Mouse (Mus musculus) activated CD4-positive, CD25-positive, alpha-beta regulatory T cell, adult 4 months (primary cell): ENCODE measurements around the gene Ndufa11. TPM values are rescaled to one million over a fixed set of nuclear protein-coding genes. Genes with fewer than 3 reads are reported as not detected.

Source experiments
- ATAC-seq: one replicate; pipeline ENCODE4 v1.8.0; 2017
- polyA plus RNA-seq, 2 experiments: library from polyadenylated mRNA; unstranded; fragments of 100-300 nt; shearing (Covaris generic); gene quantifications; one replicate each; pipeline ENCODE4 v1.2.1; 2017

Ndufa11 gene
- polyA plus RNA-seq, 2 experiments from 2014 or later: 272 to 279 TPM

DNA sequence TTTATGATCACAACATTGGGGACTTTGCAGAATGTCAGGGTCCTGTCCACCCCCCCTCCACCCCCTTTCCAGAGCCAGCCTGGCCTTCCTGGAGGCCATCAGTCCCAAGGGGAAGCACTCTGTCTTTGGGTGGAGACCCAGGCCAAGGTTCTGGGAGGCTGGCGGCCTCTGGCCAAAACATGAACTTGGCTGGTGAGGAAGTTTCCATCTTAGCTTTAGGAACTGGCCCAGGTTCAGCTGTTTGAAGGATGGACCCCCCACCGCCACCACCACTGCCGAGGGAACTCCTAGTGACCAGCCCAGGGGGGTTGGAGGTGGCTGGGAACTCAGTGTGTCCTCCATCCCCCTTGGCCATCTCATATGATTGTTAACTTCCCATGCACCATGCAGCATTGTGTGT, 43.5 kb downstream of the Ndufa11 start:
- no peak for ATAC-seq

DNA sequence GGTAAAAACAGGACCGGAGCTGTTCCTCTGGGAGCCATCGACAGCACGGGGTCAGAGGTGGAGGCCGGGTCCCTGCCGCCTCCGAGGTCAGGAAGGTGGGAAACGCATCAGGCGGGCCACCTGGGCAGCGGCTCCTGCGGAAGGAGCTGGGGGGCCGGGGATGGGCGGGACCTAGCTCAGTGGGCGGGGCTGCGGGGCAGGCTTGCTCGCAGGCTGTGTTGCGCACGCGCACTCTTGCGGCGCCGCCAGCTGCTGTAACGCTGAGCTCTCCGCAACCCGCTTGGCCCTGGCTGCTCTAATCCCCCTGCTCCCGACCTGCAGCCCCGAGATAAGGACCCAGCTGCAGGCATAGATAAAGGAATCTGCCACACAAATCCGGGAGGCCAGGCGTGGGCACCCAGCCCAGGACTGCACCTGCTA, 44.4 kb downstream of the Ndufa11 start:
- peak; percentile 33 for ATAC-seq

DNA sequence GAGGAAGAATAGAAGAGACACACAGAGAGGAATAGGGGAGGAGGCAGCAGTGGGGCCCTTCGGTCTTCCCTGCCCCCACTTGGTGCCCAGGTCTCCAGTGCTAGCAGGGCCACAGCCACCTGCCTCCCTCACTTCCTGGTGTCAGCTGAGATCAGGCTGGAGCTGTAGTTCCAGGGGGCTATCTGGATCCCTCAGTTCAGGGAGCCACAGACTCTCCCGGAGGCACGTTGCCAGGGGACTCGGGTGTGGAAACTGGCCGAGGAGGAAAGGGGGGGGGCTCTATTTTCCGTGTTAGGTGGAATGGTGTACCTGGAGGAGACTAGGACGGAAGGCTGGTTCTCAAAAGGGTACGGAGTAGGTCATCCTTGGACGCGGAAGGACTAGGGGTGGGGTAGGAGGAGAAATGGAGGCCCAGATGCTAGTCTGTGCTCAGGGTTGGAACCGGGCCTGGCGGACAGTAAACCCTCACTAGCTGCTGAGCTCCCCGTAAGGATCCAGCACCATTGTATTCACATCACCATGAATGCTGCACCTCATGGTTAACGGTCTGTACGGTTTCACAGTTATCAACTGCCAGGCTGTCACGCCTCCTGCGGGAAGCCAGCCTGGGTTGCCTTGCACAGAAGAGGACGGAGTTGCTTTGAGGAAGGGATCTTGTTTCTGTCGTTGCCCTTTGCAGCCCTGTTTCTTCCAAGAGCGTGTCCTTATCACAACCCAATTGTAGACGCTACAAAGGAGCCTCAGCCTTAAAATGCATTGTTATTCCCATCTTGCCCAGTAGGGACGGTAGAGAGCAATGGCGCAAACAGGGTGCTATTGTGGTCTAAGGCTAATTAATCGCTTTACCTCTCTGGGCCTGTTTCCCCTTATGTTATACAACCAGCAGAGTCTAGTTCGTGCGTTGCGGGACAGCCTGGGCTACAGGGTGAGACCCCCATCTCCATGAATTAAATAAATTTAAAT, 45.5 kb downstream of the Ndufa11 start:
- ATAC-seq: no peak

DNA sequence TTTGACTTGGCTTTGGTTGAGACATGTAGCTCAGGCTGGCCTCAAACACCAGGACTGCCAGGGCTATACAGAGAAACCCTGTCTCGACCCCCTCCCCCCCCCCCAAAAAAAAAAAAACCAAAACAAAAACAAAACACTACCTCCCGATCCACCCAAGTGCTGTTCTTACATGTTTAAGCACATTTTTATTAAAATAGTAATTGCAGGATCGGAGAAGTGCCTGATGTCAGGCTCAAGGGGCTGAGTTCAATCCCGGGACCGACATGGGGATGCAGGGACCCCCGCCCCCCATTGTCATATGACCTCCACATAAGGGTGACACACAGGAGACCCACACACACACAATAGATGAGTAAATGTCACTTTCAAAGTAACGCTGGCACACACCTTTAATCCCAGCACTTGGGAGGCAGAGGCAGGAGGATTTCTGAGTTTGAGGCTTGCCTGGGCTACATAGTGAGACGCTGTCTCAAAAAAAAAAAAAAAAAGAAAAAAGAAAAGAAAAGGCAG, 46.2 kb downstream of the Ndufa11 start:
- ATAC-seq: no peak

DNA sequence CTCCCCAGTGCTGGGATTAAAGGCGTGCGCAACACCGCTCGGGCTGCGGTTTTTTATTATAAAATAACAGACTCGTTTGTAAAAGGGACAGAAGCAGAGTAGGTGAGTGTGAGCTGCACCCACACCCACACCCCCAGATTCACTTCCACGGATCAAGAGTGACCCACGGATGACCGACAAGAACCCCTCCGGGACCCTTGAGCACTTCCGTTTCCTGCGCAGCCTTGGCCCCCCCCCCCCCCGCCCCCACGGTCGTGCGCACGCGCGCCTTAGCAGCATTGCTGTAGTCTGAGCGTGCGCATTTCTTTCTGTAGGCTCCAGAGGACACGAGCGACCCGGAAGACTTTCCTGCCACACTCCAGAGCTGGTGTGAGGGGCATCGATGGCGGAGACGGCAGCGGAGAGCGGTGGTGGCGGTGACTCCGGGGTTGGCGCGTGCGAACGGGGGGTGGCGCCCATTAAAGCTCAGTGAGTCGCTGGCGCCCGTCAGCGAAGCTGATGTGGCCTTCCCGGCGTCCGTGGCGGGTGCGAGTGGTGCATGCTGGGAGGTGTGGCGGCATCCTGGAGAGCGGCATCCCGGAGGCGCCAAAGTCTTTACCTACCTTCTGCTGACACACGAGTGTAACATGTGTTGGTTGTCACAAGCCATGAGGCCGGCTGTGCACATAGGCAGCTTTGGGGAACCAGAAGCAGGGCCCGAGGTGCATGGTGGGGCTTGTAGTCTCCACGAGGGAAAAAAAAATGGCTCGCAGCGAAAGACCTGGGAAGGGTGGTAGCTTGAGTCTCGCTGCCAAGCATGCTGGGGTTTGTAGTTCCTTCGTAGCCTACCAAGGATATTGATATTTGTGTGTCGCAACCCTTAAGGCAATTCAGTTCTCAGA, 47.1 kb downstream of the Ndufa11 start, which contains the start of gene Dus3l:
Gene Dus3l, plus strand, starts transcription at position 284 of the 881 bp plus-strand sequence.
- ATAC-seq: peak; percentile 87

DNA sequence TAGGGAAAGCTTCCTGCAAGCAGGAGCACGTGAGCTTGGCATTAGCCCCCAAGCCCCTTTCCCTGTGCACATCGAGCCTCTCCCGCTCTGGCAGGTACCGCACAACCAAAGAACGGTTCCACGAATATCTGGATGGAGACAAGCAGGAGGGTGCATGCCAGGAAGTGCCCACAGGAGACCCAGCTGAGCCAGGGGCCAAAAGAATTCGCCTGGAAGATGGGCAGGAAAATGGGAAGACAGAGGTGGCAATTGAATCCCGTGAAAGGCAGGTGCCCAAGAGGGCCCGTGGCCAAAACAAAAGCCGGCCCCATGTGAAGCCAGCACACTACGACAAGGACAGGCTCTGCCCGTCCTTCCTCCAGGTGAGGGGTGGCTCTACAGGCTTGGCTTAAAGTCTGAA, 47.9 kb downstream of the Ndufa11 start:
- ATAC-seq: no peak

DNA sequence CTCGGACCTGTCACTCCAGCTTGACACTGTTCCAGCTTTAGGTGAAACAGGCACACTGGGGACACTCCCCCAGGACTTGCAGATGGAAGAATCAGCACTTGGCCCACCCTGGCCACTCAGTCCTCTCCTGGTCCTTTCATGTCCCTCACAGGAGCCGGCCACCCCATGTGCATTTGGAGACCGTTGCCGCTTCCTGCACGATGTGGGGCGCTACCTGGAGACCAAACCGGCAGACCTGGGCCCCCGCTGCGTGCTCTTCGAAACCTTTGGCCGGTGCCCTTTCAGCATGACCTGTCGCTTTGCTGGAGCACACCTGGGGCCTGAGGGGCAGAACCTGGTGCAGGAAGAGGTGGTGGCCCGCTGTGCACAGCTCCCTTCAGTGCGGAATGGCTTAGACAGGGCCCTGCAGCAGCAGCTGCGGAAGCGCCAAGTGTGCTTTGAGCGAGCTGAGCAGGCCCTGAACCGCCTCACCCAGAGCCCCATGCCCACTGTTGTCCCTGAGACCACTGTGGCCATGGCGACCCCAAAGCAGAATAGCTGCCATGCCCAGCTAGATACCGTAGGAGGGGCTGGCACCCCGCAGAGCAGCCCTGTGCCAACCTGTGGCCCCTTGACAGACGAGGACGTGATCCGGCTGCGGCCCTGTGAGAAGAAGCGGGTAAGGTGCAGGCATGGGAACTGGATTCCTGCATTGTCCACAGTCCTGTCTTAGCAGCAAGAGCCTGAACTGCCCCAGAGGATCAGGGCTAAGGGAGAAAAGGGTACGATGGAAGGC, 49.3 kb downstream of the Ndufa11 start:
- no peak for ATAC-seq

DNA sequence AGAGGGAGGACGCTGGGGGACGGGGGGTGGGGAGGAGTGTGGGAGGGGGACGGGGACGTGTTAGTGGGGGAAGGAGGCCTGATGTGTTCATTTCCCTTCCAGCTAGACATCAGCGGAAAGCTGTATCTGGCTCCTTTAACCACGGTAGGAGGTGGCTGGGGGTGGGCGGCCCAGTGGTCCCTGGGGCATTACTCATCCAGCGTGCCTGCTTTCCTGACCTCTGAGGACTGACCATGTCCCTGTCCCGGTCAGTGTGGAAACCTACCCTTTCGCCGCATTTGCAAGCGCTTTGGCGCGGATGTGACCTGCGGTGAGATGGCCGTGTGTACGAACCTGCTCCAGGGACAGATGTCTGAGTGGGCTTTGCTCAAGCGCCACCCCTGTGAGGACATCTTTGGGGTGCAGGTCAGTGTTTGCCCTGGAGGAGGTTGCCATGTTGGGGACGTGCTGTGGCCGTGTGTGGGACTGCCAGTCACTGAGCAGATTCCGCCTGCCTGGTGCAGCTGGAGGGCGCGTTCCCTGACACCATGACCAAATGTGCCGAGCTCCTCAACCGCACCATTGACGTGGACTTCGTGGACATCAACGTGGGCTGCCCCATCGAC, 50.1 kb downstream of the Ndufa11 start:
- ATAC-seq: no peak

DNA sequence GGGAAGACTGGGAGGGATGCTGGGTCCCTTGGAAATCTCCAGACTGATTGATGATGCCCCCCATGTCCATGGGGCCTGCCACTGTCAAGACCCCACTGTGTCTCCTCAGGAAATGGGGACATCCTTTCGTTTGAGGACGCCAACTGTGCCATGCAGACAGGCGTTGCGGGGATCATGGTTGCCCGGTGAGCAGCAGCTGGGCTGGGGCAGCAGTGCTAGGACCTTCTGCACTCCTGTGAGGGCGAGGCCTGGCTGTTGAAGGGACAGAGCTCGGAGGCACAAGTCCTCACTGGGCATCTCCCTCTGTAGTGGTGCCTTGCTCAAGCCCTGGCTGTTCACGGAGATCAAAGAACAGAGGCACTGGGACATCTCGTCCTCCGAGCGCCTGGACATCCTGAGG, 51.4 kb downstream of the Ndufa11 start:
- no peak for ATAC-seq

DNA sequence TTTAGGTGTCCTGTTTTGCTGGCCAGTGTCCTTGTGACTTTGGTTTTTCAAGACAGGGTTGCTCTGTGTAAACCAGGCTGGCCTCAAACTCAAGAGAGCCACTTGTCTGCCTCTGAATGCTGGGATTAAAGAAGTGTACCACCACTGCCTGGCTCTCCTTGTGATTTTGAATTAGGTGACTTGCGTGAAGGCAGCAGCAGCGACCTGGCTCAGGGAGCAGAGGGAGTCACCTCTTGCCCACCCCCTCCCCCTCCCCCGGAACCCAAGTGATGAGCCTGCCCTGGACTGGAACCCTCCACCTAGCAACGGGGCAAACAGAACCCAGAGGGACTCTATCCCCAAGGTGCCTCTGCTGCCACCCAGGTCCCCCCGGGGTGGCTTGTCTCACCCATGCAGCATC, 52.4 kb downstream of the Ndufa11 start, which contains the start of gene Prr22:
Gene Prr22, plus strand, starts transcription at position 301 of the 400 bp plus-strand sequence.
- ATAC-seq: no peak

Other genes with a start within 250 kb of the Ndufa11 start
- gene Ptprs, start 241.3 kb upstream of the Ndufa11 start, polyA plus RNA-seq: 1 to 10 TPM; 6.5 to 8.6 TPM
- gene Znrf4, start 205.3 kb upstream of the Ndufa11 start, polyA plus RNA-seq: not detected
- 1 to 10 TPM; 1.4 to 2.4 TPM for gene Gm20219, start 163.4 kb upstream of the Ndufa11 start, polyA plus RNA-seq
- gene Safb2, start 133.2 kb upstream of the Ndufa11 start, polyA plus RNA-seq: 10 to 100 TPM; 39.6 to 40.2 TPM
- 10 to 100 TPM; 34.0 to 45.4 TPM for gene Safb, start 132.9 kb upstream of the Ndufa11 start, polyA plus RNA-seq
- 100 to 1,000 TPM; 272 to 317 TPM for gene 2410015M20Rik, start 108.0 kb upstream of the Ndufa11 start, polyA plus RNA-seq
- 1,000 to 10,000 TPM; 4,432 to 4,869 TPM for gene Rpl36, start 104.4 kb upstream of the Ndufa11 start, polyA plus RNA-seq
- 1 to 10 TPM; 7.0 to 8.0 TPM for gene Lonp1, start 90.9 kb upstream of the Ndufa11 start, polyA plus RNA-seq
- 1 to 10 TPM in 1 of 2 experiments, under 1 TPM in 1; 0.87 to 1.0 TPM for gene Catsperd, start 89.6 kb upstream of the Ndufa11 start, polyA plus RNA-seq
- 10 to 100 TPM; 40.5 to 56.7 TPM for gene Ranbp3, start 44.5 kb upstream of the Ndufa11 start, polyA plus RNA-seq
- 1 to 10 TPM; 6.0 TPM for gene Vmac, start 255 bp downstream of the Ndufa11 start, polyA plus RNA-seq
- gene Nrtn, start 39.8 kb downstream of the Ndufa11 start, polyA plus RNA-seq: not detected
- 10 to 100 TPM; 24.3 to 32.7 TPM for gene Dus3l, start 47.0 kb downstream of the Ndufa11 start, polyA plus RNA-seq
- under 1 TPM; 0.33 to 0.74 TPM for gene Prr22, start 52.5 kb downstream of the Ndufa11 start, polyA plus RNA-seq
- gene Rfx2, start 113.2 kb downstream of the Ndufa11 start, polyA plus RNA-seq: 1 to 10 TPM; 1.4 to 1.9 TPM
- under 1 TPM in 1 of 2 experiments, not detected in 1; 0.21 TPM for gene Acsbg2, start 156.7 kb downstream of the Ndufa11 start, polyA plus RNA-seq
- under 1 TPM; 0.28 to 0.37 TPM for gene 1700061G19Rik, start 157.7 kb downstream of the Ndufa11 start, polyA plus RNA-seq
- gene Mllt1, start 217.6 kb downstream of the Ndufa11 start, polyA plus RNA-seq: 1 to 10 TPM; 4.6 to 6.4 TPM